Mouse (Mus musculus): ENCODE data around the gene Gif. TPM values are rescaled to one million over a fixed set of nuclear protein-coding genes. Genes with fewer than 3 reads are reported as not detected.

Gif gene
- polyA plus RNA-seq, 1 experiment from 2014 or later: not detected

GRCm38 (mm10) chr19:11788876-11789275 is 41.5 kb downstream of the Gif start:
- no peak for ATAC-seq
- no peak overlapping the region for H3K27ac ChIP-seq (ENCODE audit: low read depth, low read length)

DNA sequence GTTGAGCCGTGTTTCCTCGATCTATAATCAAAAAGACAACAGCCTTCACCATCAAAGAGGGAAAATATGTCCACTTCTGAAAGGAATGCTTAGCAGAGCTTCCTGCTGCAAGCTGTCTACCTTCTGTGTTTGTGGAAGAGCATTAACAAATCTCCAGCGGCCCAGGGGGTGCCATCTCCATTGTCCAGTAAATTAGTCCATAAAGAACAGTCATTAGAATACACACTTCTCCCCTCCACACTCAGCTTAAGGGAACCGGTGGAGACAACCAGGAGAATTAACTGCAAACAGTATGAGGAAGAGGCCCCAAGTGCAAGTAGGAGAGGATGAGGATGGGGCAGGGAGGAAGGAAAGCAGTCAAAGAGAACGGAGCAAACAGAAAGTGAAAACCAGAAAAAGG is 44.5 kb downstream of the Gif start:
- ATAC-seq: no peak
- Histone ChIP-seq H3K9ac (ENCODE audit: low read depth, low read length) (no peak overlapping the region), H3K27me3 (replicated peaks; ENCODE audit: control insufficient read depth, insufficient read depth, low read length) (no peaks in the 10 kb centered on the region), H3K27ac (ENCODE audit: low read depth, low read length) (no peak overlapping the region), H3K4me1 (replicated peaks; ENCODE audit: control insufficient read depth, insufficient read depth, low read length) (peaks cover 3% of the 10 kb centered on the region), H3K9me3 (ENCODE audit: control insufficient read depth) (no peaks in the 10 kb centered on the region), H3K4me2 (replicated peaks; ENCODE audit: low read depth) (no peak overlapping the region), H3K36me3 (ENCODE audit: control insufficient read depth, insufficient read depth) (peaks cover 24% of the 10 kb centered on the region), H3K4me3 (ENCODE audit: low read depth, low read length) (no peak overlapping the region)
- WGBS: 73% methylated on average over 5 of the region's 5 CpGs
- no peak for TF ChIP-seq CTCF (IDR thresholded peaks at IDR 0.05; ENCODE audit: low read depth)

More at GRCm38 (mm10) chr19:11788876-11789275, 41.5 kb downstream of the Gif start:
- Histone ChIP-seq H3K9me3 (ENCODE audit: control insufficient read depth) (no peaks in the 10 kb centered on the region), H3K9ac (ENCODE audit: low read depth, low read length) (no peak overlapping the region), H3K4me1 (replicated peaks; ENCODE audit: control insufficient read depth, insufficient read depth, low read length) (no peaks in the 10 kb centered on the region; the same call in 1 of the 2 replicates), H3K27me3 (replicated peaks; ENCODE audit: control insufficient read depth, insufficient read depth, low read length) (no peaks in the 10 kb centered on the region), H3K36me3 (ENCODE audit: control insufficient read depth, insufficient read depth) (peaks cover 43% of the 10 kb centered on the region), H3K4me2 (replicated peaks; ENCODE audit: low read depth) (no peak overlapping the region), H3K4me3 (ENCODE audit: low read depth, low read length) (no peak overlapping the region)
- no peak for TF ChIP-seq CTCF (IDR thresholded peaks at IDR 0.05; ENCODE audit: low read depth)
- 80% methylated on average over 6 of the region's 6 CpGs for WGBS

DNA sequence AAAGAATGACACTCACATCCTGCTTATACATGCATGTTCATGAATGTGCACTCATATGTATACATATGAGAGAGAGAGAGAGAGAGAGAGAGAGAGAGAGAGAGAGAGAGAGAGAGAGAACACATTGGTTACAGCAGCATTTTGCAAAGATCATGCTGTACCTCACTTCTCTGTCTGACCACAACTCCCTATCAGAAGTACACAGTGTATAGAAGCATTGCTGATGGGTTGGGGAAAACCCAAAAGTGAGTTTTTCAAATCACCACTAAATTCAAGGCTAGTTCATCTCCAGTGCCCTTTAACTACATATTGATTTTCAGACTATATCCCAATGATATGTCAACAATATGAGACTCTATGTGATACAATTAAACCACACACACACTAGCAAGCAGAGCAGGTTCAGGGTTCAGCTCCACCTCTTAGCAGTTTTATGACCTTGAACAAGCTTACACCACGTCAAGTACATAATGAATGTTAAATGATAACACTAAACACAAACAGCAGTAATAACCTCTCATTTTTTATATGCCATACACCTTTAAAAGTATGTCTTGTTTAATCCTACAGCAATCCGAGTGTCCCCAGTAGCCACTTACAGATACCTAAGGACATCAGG is 46.5 kb downstream of the Gif start:
- WGBS: 46% methylated on average over 2 of the region's 2 CpGs
- H3K9me3 ChIP-seq (ENCODE audit: control insufficient read depth): no peaks in the 10 kb centered on the region
- H3K4me1 ChIP-seq (replicated peaks; ENCODE audit: control insufficient read depth, insufficient read depth, low read length): peaks cover 3% of the 10 kb centered on the region
- 0 out of 2 replicates have a peak overlapping the region, but pooled peaks have one; percentile 30 for H3K4me2 ChIP-seq (replicated peaks; ENCODE audit: low read depth)
- no peak overlapping the region for H3K4me3 ChIP-seq (ENCODE audit: low read depth, low read length)
- peaks cover 12% of the 10 kb centered on the region; the same call in 1 of the 2 replicates for H3K36me3 ChIP-seq (ENCODE audit: control insufficient read depth, insufficient read depth)
- TF ChIP-seq CTCF (IDR thresholded peaks at IDR 0.05; ENCODE audit: low read depth): no peak
- H3K27me3 ChIP-seq (replicated peaks; ENCODE audit: control insufficient read depth, insufficient read depth, low read length): no peaks in the 10 kb centered on the region
- no peak overlapping the region for H3K9ac ChIP-seq (ENCODE audit: low read depth, low read length)
- peak overlapping the region; percentile 50 for H3K27ac ChIP-seq (ENCODE audit: low read depth, low read length)
- peak; percentile 62 for ATAC-seq

- H3K4me1 ChIP-seq (replicated peaks; ENCODE audit: control insufficient read depth, insufficient read depth, low read length): peaks cover 3% of the 10 kb centered on the region
- 43% methylated on average over 6 of the region's 6 CpGs for WGBS
- H3K27me3 ChIP-seq (replicated peaks; ENCODE audit: control insufficient read depth, insufficient read depth, low read length): no peaks in the 10 kb centered on the region
- no peak overlapping the region for H3K9ac ChIP-seq (ENCODE audit: low read depth, low read length)
- peak; percentile 50 for TF ChIP-seq CTCF (IDR thresholded peaks at IDR 0.05; ENCODE audit: low read depth)
- peak; percentile 84 for ATAC-seq
- 0 out of 2 replicates have a peak overlapping the region, but pooled peaks have one; percentile 30 for H3K4me2 ChIP-seq (replicated peaks; ENCODE audit: low read depth)
- H3K36me3 ChIP-seq (ENCODE audit: control insufficient read depth, insufficient read depth): peaks cover 6% of the 10 kb centered on the region; the same call in 1 of the 2 replicates
- no peak overlapping the region for H3K4me3 ChIP-seq (ENCODE audit: low read depth, low read length)
- H3K9me3 ChIP-seq (ENCODE audit: control insufficient read depth): no peaks in the 10 kb centered on the region
- peak overlapping the region; percentile 50 for H3K27ac ChIP-seq (ENCODE audit: low read depth, low read length)
Measured at GRCm38 (mm10) chr19:11794447-11794846, 47.1 kb downstream of the Gif start.

- H3K4me1 ChIP-seq (replicated peaks; ENCODE audit: control insufficient read depth, insufficient read depth, low read length): peaks cover 3% of the 10 kb centered on the region; the same call in 1 of the 2 replicates
- no peak overlapping the region for H3K4me2 ChIP-seq (replicated peaks; ENCODE audit: low read depth)
- peak; percentile 71 for ATAC-seq
- H3K27me3 ChIP-seq (replicated peaks; ENCODE audit: control insufficient read depth, insufficient read depth, low read length): no peaks in the 10 kb centered on the region
- TF ChIP-seq CTCF (IDR thresholded peaks at IDR 0.05; ENCODE audit: low read depth): peak; percentile 48
- no peak overlapping the region for H3K9ac ChIP-seq (ENCODE audit: low read depth, low read length)
- H3K4me3 ChIP-seq (ENCODE audit: low read depth, low read length): no peak overlapping the region
- H3K9me3 ChIP-seq (ENCODE audit: control insufficient read depth): no peaks in the 10 kb centered on the region
- H3K36me3 ChIP-seq (ENCODE audit: control insufficient read depth, insufficient read depth): 0 out of 2 replicates have a peak, but pooled peaks cover 4% of the 10 kb centered on the region
- WGBS: 68% methylated on average over 8 of the region's 8 CpGs
- no peak overlapping the region for H3K27ac ChIP-seq (ENCODE audit: low read depth, low read length)
Measured at GRCm38 (mm10) chr19:11800531-11801315, 53.4 kb downstream of the Gif start.

GRCm38 (mm10) chr19:11804423-11804822 is 57.1 kb downstream of the Gif start:
- no peaks in the 10 kb centered on the region for H3K27me3 ChIP-seq (replicated peaks; ENCODE audit: control insufficient read depth, insufficient read depth, low read length)
- ATAC-seq: no peak
- H3K4me2 ChIP-seq (replicated peaks; ENCODE audit: low read depth): no peak overlapping the region
- H3K9ac ChIP-seq (ENCODE audit: low read depth, low read length): no peak overlapping the region
- no peaks in the 10 kb centered on the region for H3K9me3 ChIP-seq (ENCODE audit: control insufficient read depth)
- no peak for TF ChIP-seq CTCF (IDR thresholded peaks at IDR 0.05; ENCODE audit: low read depth)
- H3K4me3 ChIP-seq (ENCODE audit: low read depth, low read length): no peak overlapping the region
- 0 out of 2 replicates have a peak, but pooled peaks cover 4% of the 10 kb centered on the region for H3K36me3 ChIP-seq (ENCODE audit: control insufficient read depth, insufficient read depth)
- no peak overlapping the region for H3K27ac ChIP-seq (ENCODE audit: low read depth, low read length)
- no peaks in the 10 kb centered on the region for H3K4me1 ChIP-seq (replicated peaks; ENCODE audit: control insufficient read depth, insufficient read depth, low read length)
- 31% methylated on average over 1 of the region's 1 CpGs for WGBS
